Comparison of ENCODE assay signal across 10 mouse cellular contexts in the genomic region with DNA sequence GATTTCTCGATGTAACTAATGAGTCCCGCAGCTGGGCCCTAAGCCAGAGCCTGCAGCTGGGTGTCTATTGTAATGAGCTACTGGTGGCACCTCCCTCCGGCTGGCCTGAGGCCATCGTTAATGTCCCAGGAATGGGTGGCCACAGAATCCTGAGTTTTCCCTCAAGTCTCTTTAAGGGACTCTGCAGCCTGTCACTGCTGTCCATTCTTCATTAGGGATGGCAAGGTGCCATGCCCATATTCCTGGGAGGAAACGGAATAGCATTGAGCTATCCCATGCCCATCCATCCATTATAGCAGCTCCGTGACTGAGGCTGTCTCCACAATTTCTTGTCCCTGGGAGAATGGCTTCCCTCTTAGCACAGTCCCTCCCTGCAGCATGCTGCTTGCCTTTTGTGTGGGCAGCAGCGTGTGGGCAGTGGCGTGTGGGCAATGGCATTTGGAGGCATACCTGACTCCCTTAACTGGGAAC.
DNase-seq lines count a peak whose midpoint lies in the region.
"Had no signal": no experiment of that assay in that cellular context is flagged by ENCODE, and none has a peak within 500 bp of the region (broad histone marks: within the 10 kb centered on the region; RNA-seq: fewer than 3 reads in every experiment).

No protein-coding gene starts in this region.

- peak; percentile 43 to 57 for DNase-seq in cerebellum, postnatal 10 days
- DNase-seq in cerebellum, adult 8-10 months = no peak
- peak; percentile 69 to 78 for DNase-seq in left cerebral cortex, adult 18-20 months (ENCODE audit: low spot score in 2 of 2)
- DNase-seq in left cerebral cortex, adult 11 months (ENCODE audit: low spot score) = no peak
- DNase-seq in left cerebral cortex, postnatal 10 days (ENCODE audit: extremely low spot score in 1 of 2, low spot score in 2 of 2) = peak; percentile 38 to 42
- DNase-seq in right cerebral cortex, postnatal 14 days = peak; percentile 45
- no peak for DNase-seq in c-Kit-positive CD71-positive TER-119-positive erythroid progenitor cells, embryonic 14.5 days (ENCODE audit: low spot score)
- DNase-seq in heart, postnatal 10 days = no peak
- DNase-seq: kidney, adult 8-10 months; lung, embryonic 14.5 days had no signal

- intact Hi-C loops in left cerebral cortex, postnatal 10 days (cut with DNase I) = no loop called here
- intact Hi-C loops in heart, postnatal 10 days (cut with DNase I) = no loop called here

Comparison
In these comparisons a context has a peak if more than half of its experiments do, and no peak if none do; other contexts are left out.
1. DNase-seq: peak in cerebellum, postnatal 10 days (2 of 2), left cerebral cortex, adult 18-20 months (2 of 2), left cerebral cortex, postnatal 10 days (2 of 2) and right cerebral cortex, postnatal 14 days (single experiment); none in cerebellum, adult 8-10 months (single experiment), left cerebral cortex, adult 11 months (single experiment), c-Kit-positive CD71-positive TER-119-positive erythroid progenitor cells, embryonic 14.5 days (single experiment) and heart, postnatal 10 days (0 of 2).